Mouse (Mus musculus) lung, adult 2 months (tissue): ENCODE data around the gene Dnajc5.

ENCODE experiments used
- CTCF ChIP-seq: fragments of 200-500 bp; IDR thresholded peaks from 2 replicates; pipeline ENCODE4 v1.5.1; 2011; ENCODE audit warnings: mild to moderate bottlenecking, low read length, control low read depth; ENCODE audit not compliant: insufficient read depth
- POLR2A ChIP-seq: fragments of 200-500 bp; IDR thresholded peaks from 2 replicates; pipeline ENCODE4 v1.6.1; 2011; ENCODE audit warnings: low read depth, mild to moderate bottlenecking, control low read depth, low read length, borderline replicate concordance; ENCODE audit errors: extremely low read depth

DNA sequence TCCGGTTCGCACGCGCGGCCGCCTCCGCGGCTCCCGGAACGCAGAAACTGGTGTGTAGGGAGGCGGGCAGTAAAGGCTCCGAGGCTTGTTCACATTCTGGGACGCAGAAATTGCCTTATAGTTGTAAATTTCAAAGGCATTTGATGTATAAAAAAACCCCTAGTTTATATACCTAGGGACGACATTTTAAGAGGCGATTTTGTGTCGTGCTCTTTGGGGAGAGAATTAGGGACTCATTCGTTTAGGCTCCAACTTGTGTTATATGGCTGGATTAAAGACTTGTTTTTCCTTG is 597 bp downstream of the Dnajc5 start:
- TF ChIP-seq CTCF = no peak
- TF ChIP-seq POLR2A = no peak
